Mouse (Mus musculus) heart, postnatal 0 days (tissue): ENCODE results near the gene Slit1. TPM values are rescaled to one million over a fixed set of nuclear protein-coding genes. Genes with fewer than 3 reads are reported as not detected.

Experiments used
- ATAC-seq: fragments of 200-750 bp; cut with Nextera tagmentation; 2 replicates; pipeline ENCODE4 v1.8.0; 2017; ENCODE audit warnings: low read depth, moderate number of reproducible peaks, moderate library complexity; ENCODE audit not compliant: insufficient read depth
- DNase-seq: peaks from one replicate; pipeline ENCODE4 v3.0.0-alpha.2; 2016; ENCODE audit warnings: low spot score
- H3K27ac ChIP-seq: fragments of 300-500 bp; sonication (generic); 2 replicates; pipeline ENCODE4 v1.5.1; 2014; ENCODE audit warnings: low read depth, mild to moderate bottlenecking
- H3K27me3 ChIP-seq: fragments of 300-500 bp; sonication (generic); 2 replicates; pipeline ENCODE4 v1.6.1; 2014; ENCODE audit warnings: low read length, mixed read lengths; ENCODE audit not compliant: control insufficient read depth, insufficient read depth
- H3K36me3 ChIP-seq: fragments of 300-500 bp; sonication (generic); replicated peaks from 2 replicates; pipeline ENCODE4 v1.6.1; 2014; ENCODE audit warnings: low read length, mixed read lengths; ENCODE audit not compliant: control insufficient read depth, insufficient read depth
- H3K4me1 ChIP-seq: fragments of 300-500 bp; sonication (generic); 2 replicates; pipeline ENCODE4 v1.6.1; 2014; ENCODE audit warnings: antibody characterized with exemption; ENCODE audit not compliant: control insufficient read depth, insufficient read depth
- H3K4me2 ChIP-seq: fragments of 300-500 bp; sonication (generic); 2 replicates; pipeline ENCODE4 v1.6.1; 2014; ENCODE audit warnings: low read depth, mild to moderate bottlenecking, low read length, moderate library complexity
- H3K4me3 ChIP-seq: fragments of 300-500 bp; sonication (generic); 2 replicates; pipeline ENCODE4 v1.5.1; 2014; ENCODE audit warnings: low read depth, low read length
- H3K9ac ChIP-seq: fragments of 300-500 bp; sonication (generic); replicated peaks from 2 replicates; pipeline ENCODE4 v1.6.1; 2014; ENCODE audit warnings: low read depth, low read length, mixed read lengths
- H3K9me3 ChIP-seq: fragments of 300-500 bp; sonication (generic); replicated peaks from 2 replicates; pipeline ENCODE4 v1.6.1; 2016; ENCODE audit warnings: low read length; ENCODE audit not compliant: control insufficient read depth
- CTCF ChIP-seq: IDR thresholded peaks from 2 replicates; pipeline ENCODE4 v1.5.1; 2016; ENCODE audit warnings: antibody characterized with exemption, control low read depth, low read depth
- EP300 ChIP-seq: IDR thresholded peaks from 2 replicates; pipeline ENCODE4 v1.6.1; 2016; ENCODE audit warnings: antibody characterized with exemption, low read depth
- WGBS: fragments of 180-500 bp; shearing (Covaris S2); extraction: QIAGEN DNeasy Blood & Tissue Kit; methylation state at CpG from one replicate; pipeline ENCODE4 v1.1.7; 2014; 5-methylcytosine and 5-hydroxymethylcytosine counted together
- polyA plus RNA-seq: library from polyadenylated mRNA; unstranded; fragments of >200 nt; fragmentation: Nextera tagmentation; extraction: Ambion mirVana; gene quantifications from 2 replicates; pipeline ENCODE4 v1.2.1, GENCODE M21; 2015
- total RNA-seq: library from RNA; depleted of rRNA; stranded (reverse); fragments of >200 nt; gene quantifications from 2 replicates; pipeline ENCODE4 v1.2.3, GENCODE M21; 2014; ENCODE audit warnings: low replicate concordance

Slit1 gene
- total and polyA plus RNA-seq, 2 experiments from 2014 or later = 0.61 TPM; not detected in 1

DNA sequence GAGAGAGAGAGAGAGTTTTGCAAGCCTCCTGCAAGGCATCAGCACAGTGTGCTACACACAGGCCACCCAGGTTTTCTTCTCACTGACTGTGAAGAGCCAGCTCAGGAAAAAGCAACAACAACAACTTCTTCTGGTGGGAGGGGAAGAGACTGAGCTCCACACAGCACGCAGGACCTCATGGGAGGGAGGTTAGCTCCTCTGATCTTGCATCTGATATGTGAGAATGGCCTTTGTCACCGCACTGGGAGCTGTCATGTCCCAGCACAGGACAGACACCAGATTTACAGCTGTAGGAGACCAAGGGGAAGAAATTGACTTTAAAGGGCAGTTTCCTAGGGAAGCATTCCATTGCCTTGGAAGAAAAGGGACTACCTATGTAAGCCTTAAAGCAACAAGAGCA, 20.1 kb downstream of the Slit1 start:
- Histone ChIP-seq H3K9ac (no peak overlapping the region), H3K9me3 (no peaks in the 10 kb centered on the region), H3K27ac (no peak overlapping the region), H3K36me3 (no peaks in the 10 kb centered on the region), H3K4me3 (no peak overlapping the region), H3K27me3 (no peaks in the 10 kb centered on the region), H3K4me1 (no peaks in the 10 kb centered on the region), H3K4me2 (no peak overlapping the region)
- 12% methylated on average over 2 of the region's 2 CpGs for WGBS
- DNase-seq (no peak), ATAC-seq (no peak)
- no peak for TF ChIP-seq CTCF
- no peak for TF ChIP-seq EP300

DNA sequence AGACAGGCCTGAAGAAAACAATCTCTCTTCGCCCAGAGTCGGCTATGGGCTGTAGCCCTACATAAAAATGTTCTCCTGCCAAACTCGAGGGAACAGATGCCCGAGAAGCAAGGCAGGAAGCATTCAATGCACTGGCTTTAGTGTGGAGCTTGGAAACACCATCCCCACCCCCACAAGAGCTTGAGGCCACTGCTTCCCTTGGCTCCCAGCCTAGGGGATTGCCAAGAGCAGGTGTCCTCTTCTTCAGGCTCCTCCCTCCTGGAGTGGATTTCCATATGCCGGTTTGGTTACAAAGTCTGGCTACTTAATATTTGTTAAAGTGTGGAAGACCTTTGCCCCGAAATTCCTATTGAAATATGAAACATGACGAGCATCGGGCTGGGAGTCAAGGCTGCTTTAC, 24.0 kb downstream of the Slit1 start:
- ATAC-seq (no peak), DNase-seq (no peak)
- Histone ChIP-seq H3K4me2 (no peak overlapping the region), H3K27ac (no peak overlapping the region), H3K9me3 (no peaks in the 10 kb centered on the region), H3K27me3 (no peaks in the 10 kb centered on the region), H3K9ac (no peak overlapping the region), H3K4me1 (no peaks in the 10 kb centered on the region), H3K36me3 (no peaks in the 10 kb centered on the region), H3K4me3 (no peak overlapping the region)
- WGBS = 74% methylated on average over 8 of the region's 8 CpGs
- TF ChIP-seq CTCF (no peak), EP300 (no peak)

DNA sequence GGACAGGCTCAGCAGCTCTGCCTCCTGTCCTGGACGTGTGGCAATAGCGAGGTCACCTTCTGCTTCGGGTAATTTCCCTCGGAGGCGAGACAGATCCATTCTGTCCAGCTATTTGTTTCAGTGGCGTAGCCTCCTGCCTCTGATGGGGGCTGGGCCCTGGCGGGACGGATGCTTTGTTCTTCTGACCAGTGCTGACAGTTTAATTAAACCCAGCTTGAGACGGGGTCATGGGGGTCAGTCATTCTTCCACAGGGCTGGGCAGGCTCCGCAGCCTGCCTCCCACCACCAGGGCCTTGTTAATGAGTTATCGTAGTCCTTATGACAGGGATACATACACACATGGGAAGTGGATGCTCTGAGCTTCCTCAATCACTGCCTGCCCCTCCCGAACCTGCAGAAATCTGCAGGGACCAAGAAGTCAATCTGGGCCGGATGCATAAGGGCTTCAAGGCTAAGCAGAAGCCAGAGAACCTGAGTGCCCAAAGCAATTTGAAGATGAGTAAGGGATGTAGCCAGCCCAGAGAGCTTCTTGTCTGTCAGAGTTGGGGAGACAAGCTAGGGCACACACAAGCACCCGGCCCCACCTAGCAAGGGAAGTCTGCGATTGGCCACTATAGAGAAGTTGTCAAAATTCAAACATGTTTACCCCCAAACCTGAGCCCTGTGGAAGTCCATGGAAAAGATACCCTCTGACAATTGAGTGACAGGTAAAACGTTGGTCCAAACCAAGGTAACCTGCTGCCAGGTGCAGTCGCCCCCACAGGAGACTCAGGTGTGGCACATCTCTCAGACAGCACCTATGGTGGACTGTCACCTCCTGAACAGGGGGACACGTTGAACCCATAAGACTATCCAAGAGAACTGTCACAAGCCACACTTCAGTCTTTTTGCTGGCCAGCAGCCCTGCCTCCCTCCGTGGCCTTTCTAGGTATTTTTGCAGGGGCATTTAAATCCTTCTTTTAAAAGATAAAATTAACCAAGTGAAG, 26.9 kb downstream of the Slit1 start:
- H3K27me3 ChIP-seq = no peaks in the 10 kb centered on the region
- no peak overlapping the region for H3K27ac ChIP-seq
- TF ChIP-seq EP300 (no peak), CTCF (no peak)
- H3K36me3 ChIP-seq = no peaks in the 10 kb centered on the region
- H3K9ac ChIP-seq = no peak overlapping the region
- DNase-seq (no peak), ATAC-seq (peak; percentile 36; the same call in 1 of the 2 replicates)
- no peaks in the 10 kb centered on the region for H3K9me3 ChIP-seq
- WGBS = 31% methylated on average over 19 of the region's 19 CpGs
- H3K4me1 ChIP-seq = no peaks in the 10 kb centered on the region
- no peak overlapping the region for H3K4me2 ChIP-seq
- no peak overlapping the region for H3K4me3 ChIP-seq

DNA sequence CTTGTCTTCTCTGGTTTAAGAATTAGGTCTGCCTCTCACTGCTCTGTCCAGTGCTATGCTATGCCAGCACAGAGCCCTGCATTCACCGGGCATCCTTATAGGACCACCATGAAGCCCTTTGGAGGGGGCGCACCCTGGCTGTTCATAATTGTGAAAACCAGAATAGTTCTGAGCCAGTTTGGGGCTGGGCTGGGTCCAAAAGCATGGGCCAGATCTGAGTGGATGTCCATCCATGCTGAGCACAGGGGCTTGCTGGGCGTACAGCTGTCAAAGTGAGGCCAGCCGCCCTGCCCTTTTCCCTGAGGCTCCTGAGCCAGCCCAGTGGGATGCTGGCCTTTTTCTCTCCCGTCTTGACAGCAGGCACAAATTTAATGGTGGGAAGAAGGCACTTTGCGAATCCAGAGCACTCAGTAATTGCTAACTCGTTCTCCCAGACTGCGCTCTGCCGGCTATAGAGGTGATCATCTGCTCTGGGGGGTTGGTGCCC, 29.0 kb downstream of the Slit1 start:
- H3K4me1 ChIP-seq = no peaks in the 10 kb centered on the region
- ATAC-seq (no peak), DNase-seq (no peak)
- no peak for TF ChIP-seq CTCF
- TF ChIP-seq EP300 = no peak
- H3K4me2 ChIP-seq = no peak overlapping the region
- no peaks in the 10 kb centered on the region for H3K36me3 ChIP-seq
- H3K9ac ChIP-seq = no peak overlapping the region
- 75% methylated on average over 9 of the region's 9 CpGs for WGBS
- H3K4me3 ChIP-seq = no peak overlapping the region
- no peaks in the 10 kb centered on the region for H3K9me3 ChIP-seq
- H3K27me3 ChIP-seq = no peaks in the 10 kb centered on the region
- no peak overlapping the region for H3K27ac ChIP-seq

DNA sequence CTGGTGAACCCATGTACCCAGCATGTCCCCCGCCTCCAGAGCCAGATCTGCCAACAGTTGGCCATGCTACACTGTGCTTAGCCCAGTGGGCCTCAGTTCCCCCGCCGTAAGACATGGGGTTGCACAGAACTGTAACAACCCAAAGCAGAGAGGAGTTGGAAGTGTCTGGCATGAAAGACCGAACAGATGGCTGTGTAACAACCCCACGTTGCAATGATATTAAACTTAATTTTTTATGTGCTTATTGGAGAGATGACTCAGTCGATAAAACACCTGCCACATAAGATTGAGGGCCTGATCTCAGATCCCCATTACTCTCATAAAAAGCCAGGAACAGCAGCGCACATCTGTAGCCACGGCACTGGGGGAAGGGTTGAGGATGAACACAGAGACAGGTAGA, 30.6 kb downstream of the Slit1 start:
- no peak overlapping the region for H3K4me2 ChIP-seq
- WGBS = 89% methylated on average over 8 of the region's 8 CpGs
- no peaks in the 10 kb centered on the region for H3K4me1 ChIP-seq
- DNase-seq = no peak
- H3K4me3 ChIP-seq = no peak overlapping the region
- H3K36me3 ChIP-seq = no peaks in the 10 kb centered on the region
- no peaks in the 10 kb centered on the region for H3K9me3 ChIP-seq
- H3K9ac ChIP-seq = no peak overlapping the region
- no peaks in the 10 kb centered on the region for H3K27me3 ChIP-seq
- H3K27ac ChIP-seq = no peak overlapping the region
- ATAC-seq = no peak
- TF ChIP-seq EP300 (no peak), CTCF (no peak)
